Mouse (Mus musculus): ENCODE results near the gene Ocm.

DNA sequence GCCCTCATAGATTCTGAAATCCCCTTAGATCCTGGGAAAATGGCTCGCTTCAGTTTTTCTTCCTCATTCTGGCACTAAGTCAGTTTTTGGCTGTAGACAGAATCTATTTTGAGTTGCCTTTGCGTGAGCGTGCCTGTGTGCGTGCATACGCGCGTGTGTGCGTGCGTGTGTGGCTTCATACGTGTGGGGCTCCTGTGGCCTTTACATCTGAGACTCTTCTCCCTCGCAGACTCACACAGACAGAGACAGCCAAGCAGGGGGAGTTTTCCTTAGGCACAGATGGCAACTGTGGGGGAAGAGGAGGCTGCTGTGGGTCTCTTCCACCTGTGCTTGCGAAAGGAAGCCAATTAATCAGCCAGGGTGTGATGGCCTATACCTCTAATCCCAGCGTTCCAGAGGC is 20.9 kb upstream of the Ocm start:
- no peak for TF ChIP-seq CTCF (IDR thresholded peaks at IDR 0.05; ENCODE audit: low read depth)
- TF ChIP-seq EP300 (IDR thresholded peaks at IDR 0.05; ENCODE audit: low read depth), result no peak

Measured in liver, embryonic 14.5 days (tissue).